Mouse (Mus musculus) urinary bladder, postnatal 0 days (tissue): ENCODE results near the gene Btbd6. TPM values are rescaled to one million over a fixed set of nuclear protein-coding genes. Genes with fewer than 3 reads are reported as not detected.

Source experiments
- polyA plus RNA-seq: library from polyadenylated mRNA; unstranded; fragments of >200 nt; fragmentation: Nextera tagmentation; extraction: Ambion mirVana; gene quantifications from 2 replicates; pipeline ENCODE4 v1.2.1, GENCODE M21; 2015

Btbd6 gene
- polyA plus RNA-seq = 14.5 and 14.6 TPM in 2 replicates

DNA sequence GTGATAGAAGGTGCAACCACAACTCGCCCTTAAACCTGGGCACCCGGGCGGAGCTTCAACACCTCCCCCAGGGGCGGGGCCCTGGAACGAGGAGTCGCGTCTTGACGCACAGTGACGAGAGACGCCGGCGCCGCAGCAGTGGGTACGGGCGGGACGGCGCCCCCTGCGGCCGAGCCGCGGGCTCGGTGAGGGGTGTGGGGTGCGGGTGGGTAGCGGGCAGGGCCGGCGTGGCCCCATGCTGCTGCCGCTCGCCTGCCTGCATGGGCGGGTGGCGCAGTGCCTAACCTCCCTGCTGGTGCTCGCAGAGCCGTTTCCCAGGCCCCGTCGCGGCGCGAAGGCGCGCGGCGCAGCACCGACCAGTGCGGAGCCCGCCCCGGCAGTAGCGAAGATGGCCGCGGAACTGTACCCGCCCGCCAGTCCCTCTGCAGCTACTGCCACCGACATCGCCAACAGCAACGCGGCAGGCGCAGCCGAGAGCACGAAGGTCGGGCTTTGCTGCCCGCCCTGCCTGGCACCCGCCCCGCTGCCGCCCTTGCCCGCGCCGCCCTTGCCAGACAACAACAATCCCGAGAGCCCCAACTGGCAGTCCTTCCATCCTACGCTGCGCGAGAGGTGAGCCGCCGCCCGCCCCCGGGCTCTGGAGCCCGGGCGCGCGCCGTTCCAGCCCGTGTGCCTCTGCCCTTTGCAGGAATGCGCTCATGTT, at the start of gene Btbd6:
Gene Btbd6, plus strand, starts transcription at position 112 of the 703 bp plus-strand sequence.

DNA sequence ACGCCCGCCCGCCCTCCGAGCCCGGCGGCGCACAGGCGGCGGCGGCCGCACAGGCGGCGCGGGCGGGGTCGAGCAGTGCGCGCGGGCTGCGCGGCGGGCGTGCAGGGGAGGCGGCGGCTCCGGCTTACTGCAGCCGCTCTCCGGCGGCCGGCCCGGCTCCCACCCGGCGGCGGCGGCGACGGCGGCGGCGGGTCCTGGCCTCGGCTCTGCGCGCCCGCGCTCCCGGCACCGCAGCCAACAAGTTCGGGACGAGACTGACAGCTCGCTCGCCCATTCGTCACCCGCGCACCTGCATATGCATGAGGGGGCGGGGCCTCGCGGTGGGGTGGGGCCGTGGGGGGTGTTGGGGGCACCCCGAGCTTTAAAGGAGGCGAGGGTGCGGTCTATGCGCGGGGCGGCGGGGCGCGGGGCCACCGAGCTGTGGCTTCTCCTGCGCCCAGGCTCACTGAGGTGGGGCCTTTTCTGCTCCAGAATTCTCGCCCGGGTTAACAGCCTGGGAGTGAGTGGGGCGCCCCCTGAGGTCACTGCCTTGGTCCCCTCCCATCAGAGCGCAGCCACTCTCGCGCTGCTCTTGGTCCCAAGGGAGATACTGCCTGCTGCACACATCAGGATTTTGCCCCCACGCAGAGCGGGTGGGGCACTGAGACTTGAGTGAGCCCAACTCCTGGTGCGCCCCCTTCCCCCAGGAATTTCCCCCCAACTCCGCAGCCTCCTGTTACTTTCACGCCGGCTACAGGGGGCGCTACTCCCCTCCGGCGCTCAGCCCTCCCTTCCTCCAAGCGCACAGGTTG, 46.5 kb upstream of the Btbd6 start, which contains the start of gene Jag2:
Gene Jag2, minus strand, starts transcription at position 215 of the 791 bp plus-strand sequence.

DNA sequence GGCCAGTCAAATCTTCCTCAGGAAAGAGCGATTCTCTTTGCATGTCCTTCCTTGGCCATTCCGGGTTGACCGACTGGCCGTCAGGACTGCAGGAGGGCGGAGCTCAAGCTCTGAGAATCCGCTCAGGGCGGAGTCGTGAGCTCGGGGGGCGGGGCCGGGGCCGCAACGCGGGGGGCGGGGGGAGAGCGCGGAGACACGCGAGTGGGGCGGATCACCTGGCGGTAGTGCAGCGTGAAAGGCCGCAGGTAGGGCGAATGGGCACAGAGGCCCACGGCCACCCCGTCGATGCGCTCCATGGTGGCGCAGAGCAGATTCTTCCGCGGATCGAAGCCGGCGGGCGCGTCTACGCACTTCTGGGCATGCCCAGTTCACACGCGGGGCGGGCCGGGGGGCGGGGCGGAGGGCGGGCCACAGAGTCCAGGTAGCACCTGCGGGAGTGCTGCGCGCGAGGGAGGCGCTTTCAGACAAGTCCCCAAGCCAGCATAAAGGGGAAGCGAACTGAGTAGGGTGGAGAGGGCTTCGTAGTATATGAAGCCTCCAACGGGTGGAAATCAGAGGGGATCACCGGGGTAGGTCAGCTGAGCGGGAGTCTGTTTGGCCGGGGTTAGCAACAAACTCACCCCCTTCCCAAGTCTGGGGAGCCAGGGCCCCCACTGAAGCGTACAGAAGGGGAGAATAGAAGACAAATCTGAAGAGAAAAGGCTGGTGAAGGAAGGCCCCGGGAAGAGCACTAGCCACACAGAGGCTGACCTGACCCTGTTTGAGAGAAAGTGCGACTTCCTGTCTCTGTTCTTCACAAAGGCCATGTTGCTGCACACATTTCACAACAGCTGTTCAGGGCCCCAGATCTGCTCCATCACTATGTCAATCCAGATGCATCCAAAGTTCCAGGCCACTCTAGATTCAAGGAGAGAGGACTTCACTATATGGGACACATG, 34.2 kb upstream of the Btbd6 start, which contains the start of gene Nudt14:
Gene Nudt14, minus strand, starts transcription at position 349 of the 938 bp plus-strand sequence.

DNA sequence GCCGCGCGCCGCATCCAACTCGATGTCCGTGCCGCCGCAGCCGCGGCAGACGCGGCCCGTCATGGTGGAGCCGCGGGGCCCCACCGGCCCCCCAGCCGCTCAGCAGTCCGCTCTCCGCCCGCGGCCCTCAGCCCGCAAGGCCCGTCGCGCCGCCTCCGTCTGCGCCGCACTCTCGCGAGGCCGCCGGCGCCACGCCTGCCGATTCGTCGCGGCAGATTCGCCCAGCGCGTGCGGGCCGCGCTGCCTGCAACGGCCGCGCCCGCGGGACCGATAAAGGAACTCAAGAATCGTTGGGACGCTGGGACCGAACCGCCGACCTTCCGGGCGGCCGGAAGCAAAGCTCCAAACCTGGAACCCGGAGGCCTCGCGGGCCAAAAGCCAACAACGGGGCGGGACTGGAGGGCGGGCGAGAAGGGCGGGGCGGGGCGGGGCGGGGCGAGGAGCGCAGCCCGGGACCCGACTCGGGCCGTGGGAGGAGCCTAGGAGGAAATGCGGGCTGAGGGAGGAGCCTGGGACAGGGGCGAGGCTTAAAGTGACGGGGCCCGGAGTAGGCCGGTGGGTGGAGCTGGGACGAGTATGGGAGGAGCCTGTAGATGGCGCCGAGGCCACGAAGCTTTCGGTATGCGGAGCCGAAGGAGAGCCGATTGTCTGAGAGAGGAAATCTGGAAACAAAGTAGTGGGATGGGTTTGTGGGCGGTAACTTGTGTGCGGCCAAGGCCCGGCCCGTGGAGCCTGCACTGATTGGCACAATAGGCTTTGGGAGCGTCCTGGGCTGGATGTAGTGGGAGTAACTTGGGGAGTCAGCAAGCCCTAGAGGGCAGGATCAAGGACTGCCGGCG, 24.2 kb downstream of the Btbd6 start, which contains the start of gene Brf1:
Gene Brf1, minus strand, starts transcription at position 411 of the 839 bp plus-strand sequence.

DNA sequence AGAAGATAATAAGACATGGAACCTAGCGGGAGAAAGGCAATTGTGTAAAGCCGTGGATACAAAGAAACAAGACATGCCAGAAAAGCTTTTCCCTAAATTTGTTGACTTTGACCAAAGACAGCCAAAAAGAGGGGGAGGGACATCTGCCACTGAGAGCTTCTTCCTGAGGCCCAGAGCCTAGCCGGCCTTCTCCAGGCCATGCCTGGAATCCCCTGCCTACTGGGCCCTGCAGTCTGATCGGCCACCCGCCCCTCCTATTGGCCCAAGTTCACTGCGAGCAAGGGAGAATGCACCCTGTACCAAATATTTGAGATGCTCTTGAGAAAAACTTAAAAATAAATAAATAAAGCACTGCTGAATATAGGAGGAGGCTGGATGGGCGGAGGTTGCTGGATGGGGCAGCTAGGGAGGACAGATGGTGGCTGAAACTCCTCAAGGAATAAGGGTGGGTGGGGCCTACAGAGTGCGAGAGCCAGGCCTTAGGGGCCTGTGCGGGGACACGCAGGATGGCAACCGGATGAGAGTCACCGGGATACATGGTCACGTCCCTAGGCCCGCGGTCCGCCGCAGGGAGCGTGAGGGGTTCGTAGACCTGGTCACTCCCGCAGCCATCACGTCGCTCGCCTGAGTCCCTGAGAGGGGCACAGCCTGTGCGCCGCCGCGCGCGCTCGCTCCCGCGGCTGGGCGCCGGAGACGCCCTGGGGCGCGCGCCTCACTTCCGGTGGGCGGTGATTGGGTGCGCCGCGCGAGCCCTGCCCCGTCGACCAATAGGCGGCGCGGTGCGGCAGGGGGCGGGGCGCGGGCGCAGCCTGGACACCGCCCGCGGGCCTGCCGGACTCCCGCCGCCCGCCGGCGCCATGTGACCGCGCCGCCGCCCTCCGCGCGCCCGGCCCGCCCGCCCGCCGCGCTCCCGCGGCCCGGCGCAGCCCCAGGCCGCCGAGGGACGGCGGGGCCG, 37.6 kb downstream of the Btbd6 start, which contains the start of gene Pacs2:
Gene Pacs2, plus strand, starts transcription at position 905 of the 955 bp plus-strand sequence.

Other genes with a start within 250 kb of the Btbd6 start
- 9.9 and 10.0 TPM in 2 replicates for gene Pld4, start 215.8 kb upstream of the Btbd6 start, polyA plus RNA-seq
- 21.2 and 22.1 TPM in 2 replicates for gene Ahnak2, start 173.8 kb upstream of the Btbd6 start, polyA plus RNA-seq
- 5.8 TPM in 2 replicates for gene Clba1, start 167.5 kb upstream of the Btbd6 start, polyA plus RNA-seq
- gene Cdca4, start 147.1 kb upstream of the Btbd6 start, polyA plus RNA-seq = 29.8 and 35.8 TPM in 2 replicates
- 0.23 and 0.52 TPM in 2 replicates for gene Gpr132, start 108.3 kb upstream of the Btbd6 start, polyA plus RNA-seq
- gene Jag2, start 46.7 kb upstream of the Btbd6 start, polyA plus RNA-seq = 3.5 and 4.5 TPM in 2 replicates
- 64.5 and 69.2 TPM in 2 replicates for gene Nudt14, start 34.4 kb upstream of the Btbd6 start, polyA plus RNA-seq
- 33.3 and 34.9 TPM in 2 replicates for gene Brf1, start 24.2 kb downstream of the Btbd6 start, polyA plus RNA-seq
- gene Pacs2, start 38.0 kb downstream of the Btbd6 start, polyA plus RNA-seq = 8.2 and 8.7 TPM in 2 replicates
- not detected in 2 replicates for gene Tex22, start 98.0 kb downstream of the Btbd6 start, polyA plus RNA-seq
- gene Mta1, start 121.8 kb downstream of the Btbd6 start, polyA plus RNA-seq = 7.0 and 7.5 TPM in 2 replicates
- gene Crip2, start 163.8 kb downstream of the Btbd6 start, polyA plus RNA-seq = 190 and 212 TPM in 2 replicates
- 1,080 and 1,215 TPM in 2 replicates for gene Crip1, start 169.8 kb downstream of the Btbd6 start, polyA plus RNA-seq
- gene Tedc1, start 179.9 kb downstream of the Btbd6 start, polyA plus RNA-seq = 4.7 and 7.3 TPM in 2 replicates
- gene Tmem121, start 209.4 kb downstream of the Btbd6 start, polyA plus RNA-seq = 2.9 and 3.8 TPM in 2 replicates